Mouse (Mus musculus): ENCODE measurements around the gene Myo3a. TPM values are rescaled to one million over a fixed set of nuclear protein-coding genes. Genes with fewer than 3 reads are reported as not detected.

Myo3a gene
- total RNA-seq, 1 experiment from 2014 or later = not detected

DNA sequence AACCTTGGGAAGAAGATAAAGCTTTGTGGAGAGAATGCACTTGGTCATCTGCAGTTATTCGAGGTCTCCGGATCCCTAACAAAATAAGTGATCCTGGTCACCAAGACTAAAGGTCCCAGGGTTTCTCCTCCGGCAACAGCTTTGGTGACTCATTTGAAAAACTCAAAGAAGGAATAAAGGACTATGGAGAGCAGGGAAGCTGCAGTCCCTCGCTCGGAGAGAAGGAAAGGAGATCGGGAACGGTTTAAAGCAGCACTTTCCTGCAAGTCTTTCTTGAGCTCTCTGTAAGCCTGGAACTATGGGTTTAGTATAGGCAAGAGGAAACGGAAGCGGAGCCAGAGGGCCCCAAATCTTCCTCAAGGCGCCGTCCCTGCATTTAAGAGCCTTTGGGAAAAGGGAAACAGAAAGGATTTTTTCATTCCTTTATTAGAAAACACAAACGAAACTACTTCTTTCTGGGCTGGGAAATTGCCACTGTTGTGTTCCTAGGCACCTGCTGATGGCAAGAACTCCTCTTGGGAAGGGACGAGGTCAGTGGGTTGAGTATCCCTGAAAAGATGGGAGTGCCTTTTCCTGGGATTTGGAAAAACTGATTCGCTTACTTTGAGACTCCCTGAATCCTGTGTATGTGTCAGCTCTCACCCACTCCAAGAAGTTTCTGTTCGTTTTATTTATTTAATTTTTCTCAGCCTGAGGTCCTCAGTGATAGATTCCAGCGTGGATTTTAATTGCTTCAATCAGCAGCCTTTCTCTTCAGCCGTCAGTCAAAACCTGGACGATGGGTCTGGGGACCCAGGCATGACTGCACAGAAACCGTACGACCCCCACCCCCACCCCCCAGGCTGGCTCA is 393.9 kb downstream of the Myo3a start:
- no peak for DNase-seq

- DNase-seq = peak; percentile 59
Measured at GRCm38 (mm10) chr2:22621828-22622731, 394.8 kb downstream of the Myo3a start, which contains the start of gene Gad2. TSS of gene Gad2 (plus strand) at chr2:22622205.

GRCm38 (mm10) chr2:22623111-22624070 is 396.1 kb downstream of the Myo3a start:
- DNase-seq = no peak

DNA sequence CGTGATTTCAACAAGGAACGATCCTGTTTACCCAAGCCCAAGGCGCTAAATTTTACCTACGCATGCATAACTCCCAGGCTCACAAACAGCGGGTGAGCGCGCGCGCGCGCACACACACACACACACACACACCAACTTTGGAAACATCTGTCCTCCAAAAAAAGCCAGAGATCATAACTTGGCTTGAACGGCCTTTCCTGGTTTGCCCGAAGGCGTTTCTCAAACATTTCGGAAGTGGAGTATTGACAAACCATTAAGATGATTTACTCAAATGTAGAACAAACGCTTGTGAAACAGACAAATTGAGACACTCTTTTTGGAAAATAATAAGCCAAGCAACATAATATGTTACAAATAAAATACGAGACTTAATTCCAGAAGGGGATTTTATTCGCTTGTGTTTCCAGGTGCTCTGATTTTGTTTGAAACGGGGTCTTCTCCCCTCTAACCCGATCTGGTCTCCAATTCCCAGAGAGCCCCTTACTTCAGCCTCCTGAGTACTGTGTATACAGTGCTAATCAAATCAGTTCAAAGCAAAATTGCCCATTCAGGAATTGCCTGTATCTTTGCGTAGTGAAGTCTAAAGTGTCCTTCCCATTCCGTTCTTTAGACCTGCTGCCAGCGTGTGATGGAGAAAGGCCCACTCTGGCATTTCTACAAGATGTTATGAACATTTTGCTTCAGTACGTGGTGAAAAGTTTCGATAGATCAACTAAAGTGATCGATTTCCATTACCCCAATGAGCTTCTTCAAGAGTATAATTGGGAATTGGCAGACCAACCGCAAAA is 397.1 kb downstream of the Myo3a start:
- no peak for DNase-seq

DNA sequence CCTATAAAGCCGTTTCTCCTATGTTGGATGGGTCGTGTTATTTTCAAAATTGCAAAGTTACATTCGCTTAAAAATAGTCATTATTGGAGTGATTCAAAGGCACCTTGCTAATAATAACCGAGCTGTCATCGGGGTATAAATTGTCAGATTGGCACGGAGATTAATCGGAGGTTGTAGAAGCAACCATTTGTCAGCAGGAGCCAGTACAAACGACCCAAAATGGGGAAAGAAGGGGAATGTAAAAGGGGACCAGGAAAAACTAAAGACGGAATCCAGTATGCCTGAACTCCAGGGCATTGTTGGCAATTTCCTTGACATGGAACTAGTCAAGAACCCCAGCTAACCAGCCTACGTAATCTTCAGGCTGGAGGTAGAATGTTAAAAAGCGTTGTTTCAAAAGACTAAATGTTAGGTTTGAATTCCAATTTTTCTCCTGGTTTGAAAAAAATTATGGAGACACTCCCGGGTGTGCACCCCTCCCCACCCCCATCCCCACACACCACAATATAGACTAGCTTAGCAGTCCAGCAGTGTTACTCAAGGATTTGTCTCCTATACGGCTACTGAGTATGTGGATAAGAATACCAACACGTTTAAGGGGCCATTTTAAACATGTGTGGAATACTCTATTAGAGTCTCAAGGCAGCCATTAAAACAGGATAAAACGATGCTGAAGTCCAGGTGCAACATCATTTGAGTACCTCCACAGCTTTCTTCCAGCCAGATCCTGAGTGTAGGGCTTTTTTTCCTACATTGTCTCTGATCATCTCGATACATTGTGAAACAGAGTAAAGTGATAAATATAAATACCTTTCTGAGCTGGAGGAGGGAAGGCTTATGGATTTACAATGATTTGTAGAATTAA is 398.0 kb downstream of the Myo3a start:
- no peak for DNase-seq

GRCm38 (mm10) chr2:22627147-22627666 is 399.9 kb downstream of the Myo3a start:
- no peak for DNase-seq

DNA sequence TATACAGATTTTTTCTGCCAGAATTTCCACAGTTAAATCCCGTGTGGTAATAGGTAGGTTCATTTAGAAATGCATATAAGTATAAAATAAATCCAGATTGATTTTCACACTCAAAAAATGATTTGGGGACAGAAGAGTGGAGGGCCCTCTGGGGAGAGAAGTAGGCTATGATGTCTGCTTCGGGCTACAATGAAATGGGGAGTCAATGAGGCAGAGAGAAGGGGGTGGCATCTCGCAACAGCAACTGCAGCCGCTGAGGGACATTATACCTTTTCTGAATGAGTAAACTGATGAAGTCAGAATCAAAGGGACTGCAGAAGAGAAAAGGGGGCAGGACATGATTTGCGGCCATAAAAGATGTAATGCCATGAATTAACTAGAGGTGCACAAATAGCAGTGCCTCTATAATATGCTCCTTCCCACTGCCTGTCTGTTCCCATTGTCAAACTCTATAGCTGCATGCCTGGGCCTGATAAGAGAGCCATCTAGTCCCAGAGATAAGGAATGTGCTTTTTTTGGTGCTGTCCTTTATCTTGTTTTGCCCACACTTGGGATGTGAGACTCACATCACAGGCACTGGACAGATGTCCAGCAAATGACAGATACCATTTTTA is 400.6 kb downstream of the Myo3a start:
- no peak for DNase-seq

DNA sequence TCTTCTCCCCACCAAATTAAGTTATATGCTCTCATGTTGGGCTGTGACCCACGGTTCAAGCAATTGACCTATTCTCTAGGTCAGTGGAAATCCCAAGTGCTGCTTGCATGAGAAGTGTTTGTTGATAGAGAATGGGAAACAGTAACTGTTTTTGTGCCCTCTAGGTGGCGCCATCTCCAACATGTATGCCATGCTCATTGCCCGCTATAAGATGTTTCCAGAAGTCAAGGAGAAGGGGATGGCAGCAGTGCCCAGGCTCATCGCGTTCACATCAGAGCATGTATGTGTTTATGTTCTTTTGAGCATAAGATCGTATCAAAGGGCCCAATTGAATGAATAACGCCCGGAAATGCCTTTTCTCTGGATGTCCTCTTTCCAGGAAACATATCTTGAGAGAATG is 407.5 kb downstream of the Myo3a start:
- DNase-seq = peak; percentile 36

GRCm38 (mm10) chr2:22646134-22646533 is 418.8 kb downstream of the Myo3a start:
- DNase-seq = no peak

- no peak for DNase-seq
Measured at GRCm38 (mm10) chr2:22648394-22648793, 421.1 kb downstream of the Myo3a start.

GRCm38 (mm10) chr2:22651826-22652225 is 424.5 kb downstream of the Myo3a start:
- DNase-seq = no peak

DNA sequence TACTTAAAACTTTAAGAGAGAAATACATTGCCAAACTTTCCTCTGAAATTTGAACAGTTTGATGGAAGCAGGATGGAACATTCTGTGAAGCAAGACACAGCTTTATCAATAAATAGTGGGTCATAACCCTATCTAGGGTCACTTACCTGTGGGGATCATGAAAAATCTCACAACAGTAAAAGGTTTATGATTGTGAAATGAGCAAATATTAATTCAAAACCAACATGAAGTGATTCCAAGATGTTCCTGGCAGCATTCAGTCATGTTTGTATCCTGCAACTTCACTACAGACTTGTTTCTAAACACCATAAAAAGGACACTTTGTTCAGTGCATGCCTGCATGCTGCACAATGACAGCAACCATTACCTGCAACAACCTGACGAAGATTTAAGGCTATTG is 436.4 kb downstream of the Myo3a start:
- no peak for DNase-seq

Small RNA genes within 50 kb of the gene (microRNA-seq; reads per million reads assigned to microRNA genes)
- 0 reads per million in 2 experiments for gene Gm23636
- gene Mir3967 = 0 reads per million in 2 experiments

All from adrenal gland, postnatal 14 days (tissue).